Mouse (Mus musculus) ES-E14 (cell line): ENCODE measurements at regions not wholly inside any gene's neighbourhood (a gene's known extent, or its start where the extent isn't known, plus 50 kb on each side); places are given as distances from the start of the nearest gene placed in this dataset.

ENCODE experiments used
- CHD2 ChIP-seq: IDR thresholded peaks from 2 replicates; pipeline ENCODE4 v1.6.1; 2014; ENCODE audit warnings: mild to moderate bottlenecking, low read depth, low read length, inconsistent platforms
- ZNF384 ChIP-seq: IDR thresholded peaks from 2 replicates; pipeline ENCODE4 v1.6.1; 2012; ENCODE audit warnings: low read depth, low read length, inconsistent platforms

DNA sequence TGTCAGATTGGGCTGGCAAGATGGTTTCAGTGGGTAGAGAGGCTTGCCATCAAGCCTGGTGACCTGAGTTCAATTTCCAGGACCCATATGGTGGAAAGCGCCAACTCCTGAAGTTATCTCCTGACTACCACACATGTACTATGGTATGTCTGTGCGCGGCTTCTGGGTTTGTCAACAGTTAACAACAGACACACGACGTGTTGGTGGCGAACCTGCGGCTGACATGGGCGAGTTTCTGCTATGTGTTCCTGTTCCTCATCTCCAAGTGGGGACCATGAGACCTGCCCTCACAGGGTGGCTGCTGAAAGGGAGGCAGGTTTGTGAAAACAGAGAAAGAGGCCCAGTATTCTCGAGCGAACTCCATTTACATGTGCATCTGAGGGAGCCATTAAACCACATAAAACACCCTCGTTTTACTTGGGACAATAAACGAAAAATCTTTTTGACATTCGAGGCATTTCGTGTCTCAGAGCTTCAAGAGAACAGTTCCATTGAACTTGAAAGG is 210.0 kb upstream of the Kazn start:
- no peak for TF ChIP-seq CHD2
- TF ChIP-seq ZNF384 = no peak
